Mouse (Mus musculus) bone marrow macrophage, adult 2 months (primary cell): ENCODE data around the gene Rfc1.

Source experiments
- CTCF ChIP-seq: IDR thresholded peaks from 2 replicates; pipeline ENCODE4 v1.5.1; 2012; ENCODE audit warnings: low read depth, mild to moderate bottlenecking, low read length, moderate library complexity
- POLR2A ChIP-seq: IDR thresholded peaks from 2 replicates; pipeline ENCODE4 v1.6.1; 2012; ENCODE audit warnings: mild to moderate bottlenecking, low read depth, low read length, borderline replicate concordance

DNA sequence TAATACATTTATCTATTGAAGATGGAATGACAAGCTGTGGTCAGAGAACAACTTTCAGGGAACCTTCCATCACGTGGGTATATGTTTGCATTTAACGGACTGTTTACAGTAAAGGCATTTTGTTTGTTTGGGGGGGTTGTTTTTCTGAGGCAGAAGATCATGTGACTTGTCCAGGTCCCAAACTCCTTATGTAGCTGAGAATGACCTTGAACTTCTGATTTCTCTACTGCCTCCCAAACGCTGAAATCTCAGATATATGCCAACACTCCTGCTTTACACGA is 545 bp upstream of the Rfc1 start:
- no peak for TF ChIP-seq CTCF
- TF ChIP-seq POLR2A: no peak
